Mouse (Mus musculus) cerebellum, adult 2 months (tissue): ENCODE data around the gene Mta3. TPM values are rescaled to one million over a fixed set of nuclear protein-coding genes. Genes with fewer than 3 reads are reported as not detected.

Experiments
- DNase-seq, 2 experiments: peaks; one replicate each; pipeline ENCODE4 v3.0.0; 2021
- H3K27ac ChIP-seq: fragments of 200-500 bp; 2 replicates; pipeline ENCODE4 v1.5.1; 2012; ENCODE audit warnings: low read length, control low read depth, inconsistent platforms; ENCODE audit not compliant: insufficient read depth
- H3K27me3 ChIP-seq: fragments of 200-500 bp; 2 replicates; pipeline ENCODE4 v1.6.1; 2012; ENCODE audit warnings: inconsistent platforms, mild to moderate bottlenecking, low read length, moderate library complexity; ENCODE audit not compliant: control insufficient read depth, insufficient read depth
- H3K4me1 ChIP-seq: fragments of 200-500 bp; 2 replicates; pipeline ENCODE4 v1.6.1; 2011; ENCODE audit warnings: low read length; ENCODE audit not compliant: control insufficient read depth, insufficient read depth
- H3K4me3 ChIP-seq: fragments of 200-500 bp; replicated peaks from 2 replicates; pipeline ENCODE3; 2011; ENCODE audit warnings: mild to moderate bottlenecking, low read depth, low read length, control low read depth; ENCODE audit not compliant: insufficient read depth
- CTCF ChIP-seq: fragments of 200-500 bp; IDR thresholded peaks from 2 replicates; pipeline ENCODE4 v1.5.1; 2011; ENCODE audit warnings: low read depth, mild to moderate bottlenecking, control low read depth, low read length, moderate library complexity, borderline replicate concordance; ENCODE audit not compliant: insufficient read depth
- POLR2A ChIP-seq: fragments of 200-500 bp; IDR thresholded peaks from 2 replicates; pipeline ENCODE4 v1.6.1; 2011; ENCODE audit warnings: low read length, control low read depth, borderline replicate concordance; ENCODE audit not compliant: insufficient read depth
- WGBS: fragments of 180-500 bp; shearing (Covaris S2); methylation state at CpG from one replicate; pipeline ENCODE4 v1.1.7; 2018; 5-methylcytosine and 5-hydroxymethylcytosine counted together
- polyA plus RNA-seq: library from polyadenylated mRNA; depleted of rRNA; stranded (reverse); fragments of >200 nt; gene quantifications from 2 replicates; pipeline ENCODE4 v1.2.3, GENCODE M21; 2012

Mta3 gene
- polyA plus RNA-seq, 1 experiment: 67.2 TPM

GRCm38 (mm10) chr17:83816996-83817395 lies 111.0 kb downstream of the Mta3 start:
- H3K27me3 ChIP-seq: no peaks in the 10 kb centered on the region
- peaks cover 15% of the 10 kb centered on the region for H3K4me1 ChIP-seq
- WGBS: 90% methylated on average over 7 of the region's 7 CpGs
- DNase-seq: no peak
- no peak overlapping the region for H3K27ac ChIP-seq
- TF ChIP-seq CTCF: no peak
- no peak for TF ChIP-seq POLR2A
- no peak overlapping the region for H3K4me3 ChIP-seq

DNA sequence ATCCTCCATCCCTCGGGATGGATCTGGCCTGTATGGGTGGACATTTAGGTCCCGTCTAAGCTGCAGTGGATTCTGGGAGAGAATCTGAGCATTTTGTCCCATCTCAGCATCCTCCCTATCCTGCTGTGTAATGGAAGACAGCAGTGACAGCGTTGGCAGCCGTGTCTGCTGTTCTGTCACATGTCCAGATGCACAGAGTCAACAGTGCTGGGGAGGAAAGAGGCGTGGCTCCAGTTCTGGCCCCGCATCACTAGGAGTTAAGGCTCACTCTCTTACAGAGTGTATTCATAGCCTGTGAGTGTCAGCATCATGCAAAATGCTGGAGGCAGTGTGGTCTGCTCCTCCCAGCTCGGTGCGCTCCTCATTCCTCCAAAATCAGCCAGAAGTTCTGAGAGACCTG lies 113.5 kb downstream of the Mta3 start:
- no peak for TF ChIP-seq POLR2A
- no peak for TF ChIP-seq CTCF
- no peak for DNase-seq
- Histone ChIP-seq H3K27ac (no peak overlapping the region), H3K27me3 (no peaks in the 10 kb centered on the region), H3K4me3 (no peak overlapping the region), H3K4me1 (0 out of 2 replicates have a peak, but pooled peaks cover 3% of the 10 kb centered on the region)
- WGBS: 48% methylated on average over 8 of the region's 8 CpGs

DNA sequence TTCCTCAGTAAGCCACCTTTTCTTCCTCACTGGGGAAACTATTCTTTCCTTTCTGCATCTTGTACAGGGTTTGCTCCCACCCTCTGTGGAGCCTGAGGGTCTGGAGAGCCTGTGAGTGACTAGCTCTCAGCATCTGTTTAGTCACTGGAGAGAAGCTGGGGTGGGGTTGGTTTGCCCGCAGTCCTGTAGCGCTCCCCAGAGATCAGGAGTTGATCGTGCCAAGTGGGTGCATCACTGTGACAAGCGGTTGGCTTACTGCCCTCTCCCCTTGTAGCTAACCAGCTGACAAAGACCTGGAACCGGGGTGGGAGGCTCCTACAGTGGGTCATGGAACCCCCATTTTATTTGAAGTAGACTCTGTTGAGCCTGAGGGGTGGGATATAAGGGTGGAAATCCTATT lies 114.7 kb downstream of the Mta3 start:
- H3K27me3 ChIP-seq: no peaks in the 10 kb centered on the region
- 25% methylated on average over 5 of the region's 5 CpGs for WGBS
- no peak overlapping the region for H3K4me3 ChIP-seq
- no peak overlapping the region for H3K27ac ChIP-seq
- 0 out of 2 replicates have a peak, but pooled peaks cover 3% of the 10 kb centered on the region for H3K4me1 ChIP-seq
- TF ChIP-seq CTCF (no peak), POLR2A (no peak)
- DNase-seq: no peak

GRCm38 (mm10) chr17:83821876-83822275 lies 115.9 kb downstream of the Mta3 start:
- Histone ChIP-seq H3K4me3 (no peak overlapping the region), H3K27ac (no peak overlapping the region), H3K27me3 (no peaks in the 10 kb centered on the region), H3K4me1 (0 out of 2 replicates have a peak, but pooled peaks cover 3% of the 10 kb centered on the region)
- no peak for DNase-seq
- TF ChIP-seq POLR2A: no peak
- 92% methylated on average over 3 of the region's 3 CpGs for WGBS

GRCm38 (mm10) chr17:83823835-83824234 lies 117.9 kb downstream of the Mta3 start:
- H3K4me1 ChIP-seq: 0 out of 2 replicates have a peak, but pooled peaks cover 3% of the 10 kb centered on the region
- TF ChIP-seq POLR2A (no peak), CTCF (no peak)
- H3K27ac ChIP-seq: no peak overlapping the region
- 79% methylated on average over 7 of the region's 7 CpGs for WGBS
- H3K4me3 ChIP-seq: no peak overlapping the region
- H3K27me3 ChIP-seq: no peaks in the 10 kb centered on the region
- no peak for DNase-seq

- Histone ChIP-seq H3K27me3 (no peaks in the 10 kb centered on the region), H3K4me1 (peaks cover 8% of the 10 kb centered on the region), H3K4me3 (no peak overlapping the region), H3K27ac (no peak overlapping the region)
- 43% methylated on average over 3 of the region's 3 CpGs for WGBS
- no peak for DNase-seq
- TF ChIP-seq POLR2A (no peak), CTCF (no peak)
These were observed 123.4 kb downstream of the Mta3 start for GRCm38 (mm10) chr17:83829356-83829755.

- no peak for DNase-seq
- no peaks in the 10 kb centered on the region for H3K27me3 ChIP-seq
- 96% methylated on average over 4 of the region's 4 CpGs for WGBS
- TF ChIP-seq POLR2A (no peak), CTCF (no peak)
- H3K27ac ChIP-seq: no peak overlapping the region
- H3K4me3 ChIP-seq: no peak overlapping the region
- H3K4me1 ChIP-seq: peaks cover 8% of the 10 kb centered on the region
These were observed 124.8 kb downstream of the Mta3 start for GRCm38 (mm10) chr17:83830616-83831292.

DNA sequence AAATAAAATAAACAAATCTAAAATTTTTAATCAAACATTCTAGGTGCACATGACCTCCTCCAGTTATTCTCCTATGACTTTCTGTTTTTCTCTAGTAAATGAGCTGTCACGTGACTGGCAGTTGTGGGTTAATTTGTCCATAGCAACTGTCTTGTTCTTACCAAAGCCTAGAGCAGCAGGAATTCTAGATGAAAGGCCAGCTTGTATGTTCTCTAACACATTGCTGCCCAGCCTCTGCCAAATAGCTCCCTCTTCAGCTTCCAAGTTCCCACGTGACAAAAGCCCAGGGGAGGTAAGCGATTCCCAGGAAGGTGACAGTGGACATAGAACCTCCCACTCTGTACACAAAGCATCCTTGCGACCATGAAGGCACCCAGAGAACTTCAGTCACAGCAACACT lies 128.2 kb downstream of the Mta3 start:
- TF ChIP-seq CTCF (no peak), POLR2A (no peak)
- H3K4me3 ChIP-seq: no peak overlapping the region
- 10% methylated on average over 4 of the region's 4 CpGs for WGBS
- peaks cover 8% of the 10 kb centered on the region for H3K4me1 ChIP-seq
- no peaks in the 10 kb centered on the region for H3K27me3 ChIP-seq
- H3K27ac ChIP-seq: no peak overlapping the region
- DNase-seq: no peak
